Mouse (Mus musculus) MEL (cell line): ENCODE measurements around the gene Saa4. TPM values are rescaled to one million over a fixed set of nuclear protein-coding genes. Genes with fewer than 3 reads are reported as not detected.

ENCODE experiments used
- DNase-seq: peaks from one replicate; pipeline ENCODE4 v3.0.0; 2011; ENCODE audit warnings: low read depth, low spot score
- H3K27ac ChIP-seq: 2 replicates; pipeline ENCODE4 v1.5.1; 2012; ENCODE audit warnings: low read depth, mild to moderate bottlenecking, control low read depth, low read length, moderate library complexity; ENCODE audit not compliant: control insufficient read depth
- H3K27me3 ChIP-seq, 2 experiments: fragments of 150-350 bp in 1 of 2; sonication (generic) in 1 of 2; 2 replicates each; pipeline ENCODE4 v1.6.1; 2012; ENCODE audit warnings: low read length in 2 of 2, mild to moderate bottlenecking in 2 of 2, improper control_type of control experiment in 1 of 2, moderate library complexity in 1 of 2; ENCODE audit not compliant: insufficient read depth in 2 of 2, control insufficient read depth in 1 of 2
- H3K36me3 ChIP-seq, 2 experiments: 2 replicates each; pipeline ENCODE4 v1.6.1; 2012 to 2014; ENCODE audit warnings: low read length in 2 of 2, improper control_type of control experiment in 1 of 2, inconsistent platforms in 1 of 2, mild to moderate bottlenecking in 1 of 2; ENCODE audit not compliant: insufficient read depth in 2 of 2, control insufficient read depth in 1 of 2
- H3K4me1 ChIP-seq, 2 experiments: fragments of 150-350 bp in 1 of 2; sonication (generic) in 1 of 2; 2 replicates each; pipeline ENCODE4 v1.6.1; 2012; ENCODE audit warnings: low read length in 2 of 2, improper control_type of control experiment in 1 of 2, mild to moderate bottlenecking in 1 of 2; ENCODE audit not compliant: insufficient read depth in 2 of 2, control insufficient read depth in 1 of 2
- H3K4me3 ChIP-seq, 2 experiments: fragments of 150-350 bp in 1 of 2; sonication (generic) in 1 of 2; 2 replicates each; pipeline ENCODE4 v1.5.1; 2012; ENCODE audit warnings: low read depth in 2 of 2, low read length in 2 of 2, mild to moderate bottlenecking in 2 of 2, moderate library complexity in 2 of 2, control low read depth in 1 of 2, improper control_type of control experiment in 1 of 2; ENCODE audit not compliant: control insufficient read depth in 1 of 2, insufficient read depth in 1 of 2
- H3K79me2 ChIP-seq: 2 replicates; pipeline ENCODE4 v1.6.1; 2012; ENCODE audit warnings: mild to moderate bottlenecking, low read length, moderate library complexity; ENCODE audit not compliant: control insufficient read depth, poor library complexity, insufficient read depth
- H3K9ac ChIP-seq: 2 replicates; pipeline ENCODE4 v1.6.1; 2012; ENCODE audit warnings: low read depth, mild to moderate bottlenecking, control low read depth, low read length, moderate library complexity; ENCODE audit not compliant: control insufficient read depth, poor library complexity, severe bottlenecking
- H3K9me3 ChIP-seq: fragments of 150-350 bp; sonication (generic); replicated peaks from 2 replicates; pipeline ENCODE4 v1.6.1; 2012; ENCODE audit warnings: mild to moderate bottlenecking, low read length, improper control_type of control experiment, moderate library complexity; ENCODE audit not compliant: insufficient read depth
- BHLHE40 ChIP-seq: IDR thresholded peaks from 2 replicates; pipeline ENCODE4 v1.6.1; 2012; ENCODE audit warnings: low read depth, mild to moderate bottlenecking, inconsistent platforms, low read length, improper control_type of control experiment, borderline replicate concordance
- CHD1 ChIP-seq: IDR thresholded peaks from 2 replicates; pipeline ENCODE4 v1.6.1; 2012; ENCODE audit warnings: low read depth, mild to moderate bottlenecking, inconsistent platforms, low read length, improper control_type of control experiment
- CHD2 ChIP-seq: IDR thresholded peaks from 2 replicates; pipeline ENCODE4 v1.6.1; 2011; ENCODE audit warnings: low read length, improper control_type of control experiment
- CTCF ChIP-seq, 3 experiments: IDR thresholded peaks in 2 of 3; conservative IDR thresholded peaks in 1 of 3; 2 replicates each; pipeline ENCODE4 v1.5.1; 2011 to 2012; ENCODE audit warnings: low read length in 3 of 3, low read depth in 2 of 3, mild to moderate bottlenecking in 2 of 3, improper control_type of control experiment in 1 of 3, inconsistent platforms in 1 of 3, mixed read lengths in 1 of 3, moderate library complexity in 1 of 3; ENCODE audit not compliant: control insufficient read depth in 1 of 3, insufficient read depth in 1 of 3, poor library complexity in 1 of 3, severe bottlenecking in 1 of 3
- E2F4 ChIP-seq: IDR thresholded peaks from 2 replicates; pipeline ENCODE4 v1.6.1; 2011; ENCODE audit warnings: low read depth, low read length, improper control_type of control experiment, borderline replicate concordance
- ELF1 ChIP-seq: IDR thresholded peaks from 2 replicates; pipeline ENCODE4 v1.6.1; 2014; ENCODE audit warnings: low read depth, mild to moderate bottlenecking, inconsistent platforms, low read length, improper control_type of control experiment, moderate library complexity
- EP300 ChIP-seq, 2 experiments: IDR thresholded peaks; 2 replicates each; pipeline ENCODE4 v1.6.1; 2011; ENCODE audit warnings: improper control_type of control experiment in 2 of 2, low read length in 2 of 2, low read depth in 1 of 2, mild to moderate bottlenecking in 1 of 2
- ETS1 ChIP-seq: IDR thresholded peaks from 2 replicates; pipeline ENCODE4 v1.6.1; 2012; ENCODE audit warnings: low read depth, mild to moderate bottlenecking, inconsistent platforms, low read length, improper control_type of control experiment, moderate library complexity
- GATA1 ChIP-seq: IDR thresholded peaks from 2 replicates; pipeline ENCODE4 v1.6.1; 2011; ENCODE audit warnings: low read depth, low read length, improper control_type of control experiment
- KAT2A ChIP-seq: conservative IDR thresholded peaks from 2 replicates; pipeline ENCODE4 v1.6.1; 2012; ENCODE audit warnings: low read depth, low read length, improper control_type of control experiment, inconsistent platforms
- MAFK ChIP-seq: IDR thresholded peaks from 2 replicates; pipeline ENCODE4 v1.6.1; 2011; ENCODE audit warnings: low read depth, mild to moderate bottlenecking, low read length, improper control_type of control experiment, borderline replicate concordance
- MAX ChIP-seq: IDR thresholded peaks from 2 replicates; pipeline ENCODE4 v1.6.1; 2011; ENCODE audit warnings: low read length, improper control_type of control experiment
- MEF2A ChIP-seq: IDR thresholded peaks from 2 replicates; pipeline ENCODE4 v1.6.1; 2014; ENCODE audit warnings: low read depth, mild to moderate bottlenecking, inconsistent platforms, low read length, improper control_type of control experiment; ENCODE audit not compliant: poor library complexity, insufficient replicate concordance, severe bottlenecking; ENCODE audit errors: extremely low read depth
- MXI1 ChIP-seq: IDR thresholded peaks from 2 replicates; pipeline ENCODE4 v1.6.1; 2011; ENCODE audit warnings: mild to moderate bottlenecking, low read depth, low read length, improper control_type of control experiment
- MYB ChIP-seq: IDR thresholded peaks from 2 replicates; pipeline ENCODE4 v1.6.1; 2011; ENCODE audit warnings: mild to moderate bottlenecking, low read depth, low read length, improper control_type of control experiment
- MYC ChIP-seq: IDR thresholded peaks from 2 replicates; pipeline ENCODE4 v1.6.1; 2011; ENCODE audit warnings: low read depth, mild to moderate bottlenecking, low read length, improper control_type of control experiment, moderate library complexity
- NRF1 ChIP-seq: IDR thresholded peaks from 2 replicates; pipeline ENCODE4 v1.6.1; 2014; ENCODE audit warnings: low read depth, mild to moderate bottlenecking, inconsistent platforms, low read length, improper control_type of control experiment, moderate library complexity; ENCODE audit not compliant: poor library complexity, insufficient read depth, severe bottlenecking
- POLR2A ChIP-seq, 2 experiments: IDR thresholded peaks; 2 replicates each; pipeline ENCODE4 v1.6.1; 2011 to 2012; ENCODE audit warnings: low read length in 2 of 2, mild to moderate bottlenecking in 2 of 2, control low read depth in 1 of 2, improper control_type of control experiment in 1 of 2, low read depth in 1 of 2, moderate library complexity in 1 of 2; ENCODE audit not compliant: control insufficient read depth in 1 of 2, insufficient read depth in 1 of 2, poor library complexity in 1 of 2
- POLR2AphosphoS2 ChIP-seq: IDR thresholded peaks from 2 replicates; pipeline ENCODE4 v1.6.1; 2011; ENCODE audit warnings: low read length, improper control_type of control experiment
- POLR2AphosphoS5 ChIP-seq: IDR thresholded peaks from 2 replicates; pipeline ENCODE4 v1.6.1; 2012; ENCODE audit warnings: low read depth, borderline replicate concordance, mild to moderate bottlenecking, inconsistent platforms, low read length, moderate library complexity, mixed read lengths
- RAD21 ChIP-seq: IDR thresholded peaks from 2 replicates; pipeline ENCODE4 v1.6.1; 2011; ENCODE audit warnings: mild to moderate bottlenecking, low read depth, low read length, improper control_type of control experiment
- SIN3A ChIP-seq: IDR thresholded peaks from 2 replicates; pipeline ENCODE4 v1.6.1; 2012; ENCODE audit warnings: low read length, improper control_type of control experiment, inconsistent platforms
- SMC3 ChIP-seq: IDR thresholded peaks from 2 replicates; pipeline ENCODE4 v1.6.1; 2011; ENCODE audit warnings: low read depth, low read length, improper control_type of control experiment
- TAL1 ChIP-seq: IDR thresholded peaks from 2 replicates; pipeline ENCODE4 v1.6.1; 2012; ENCODE audit warnings: mild to moderate bottlenecking, inconsistent platforms, low read length, moderate library complexity, mixed read lengths
- TBP ChIP-seq: IDR thresholded peaks from 2 replicates; pipeline ENCODE4 v1.8.0; 2011; ENCODE audit warnings: low read depth, low read length, improper control_type of control experiment
- TCF12 ChIP-seq: IDR thresholded peaks from 2 replicates; pipeline ENCODE4 v1.6.1; 2014; ENCODE audit warnings: low read depth, mild to moderate bottlenecking, inconsistent platforms, low read length, improper control_type of control experiment, moderate library complexity
- USF1 ChIP-seq: IDR thresholded peaks from 2 replicates; pipeline ENCODE4 v1.6.1; 2014; ENCODE audit warnings: low read depth, mild to moderate bottlenecking, inconsistent platforms, low read length, improper control_type of control experiment, moderate library complexity
- ZC3H11A ChIP-seq: IDR thresholded peaks from 2 replicates; pipeline ENCODE4 v1.6.1; 2012; ENCODE audit warnings: low read depth, mild to moderate bottlenecking, inconsistent platforms, low read length, improper control_type of control experiment
- ZKSCAN1 ChIP-seq: IDR thresholded peaks from 2 replicates; pipeline ENCODE4 v1.6.1; 2012; ENCODE audit warnings: low read depth, mild to moderate bottlenecking, inconsistent platforms, low read length, improper control_type of control experiment, moderate library complexity
- ZNF384 ChIP-seq: IDR thresholded peaks from 2 replicates; pipeline ENCODE4 v1.6.1; 2012; ENCODE audit warnings: low read depth, mild to moderate bottlenecking, inconsistent platforms, low read length, improper control_type of control experiment
- polyA plus RNA-seq, 2 experiments: library from polyadenylated mRNA; stranded (reverse) in 1 of 2; unstranded in 1 of 2; fragments of >175 nt in 1 of 2; fragments of >200 nt in 1 of 2; gene quantifications; 2 replicates each; pipeline versions ENCODE4 v1.2.1 to v1.2.4; 2012; ENCODE audit warnings: low replicate concordance in 2 of 2, low read depth in 1 of 2; ENCODE audit not compliant: insufficient read length in 2 of 2, insufficient read depth in 1 of 2, missing spikeins in 1 of 2
- total RNA-seq: library from RNA; depleted of rRNA; stranded (reverse); fragments of 300-350 nt; gene quantifications from 2 replicates; pipeline ENCODE4 v1.2.3, GENCODE M21; 2012

Saa4 gene
- total and polyA plus RNA-seq, 3 experiments, result not detected

DNA sequence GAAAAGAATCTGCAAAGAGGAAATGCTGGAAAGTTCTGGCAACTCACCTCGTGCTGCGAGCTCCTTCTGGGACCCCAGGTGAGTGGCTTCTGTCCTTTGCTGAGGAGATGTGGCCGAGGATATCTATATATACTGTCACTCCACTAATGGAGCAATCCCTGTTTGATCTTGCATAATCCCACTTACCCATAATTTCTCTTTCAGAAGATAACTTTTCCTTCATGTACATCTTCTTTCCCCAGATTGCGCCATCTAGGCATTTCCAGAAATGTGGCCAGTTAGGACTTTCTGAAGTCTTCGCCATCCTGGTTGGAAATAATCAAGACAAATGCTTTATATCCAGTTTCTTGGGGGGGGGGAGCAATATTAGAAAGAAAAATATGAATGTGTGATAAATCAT is 16.8 kb downstream of the Saa4 start, which contains the start of gene Saa3:
Gene Saa3 (minus strand): TSS at position 101 of the 400 bp plus-strand sequence.
- no peaks in the 10 kb centered on the region for H3K27me3 ChIP-seq
- TF ChIP-seq ZKSCAN1 (no peak), MEF2A (no peak), CHD2 (no peak), ETS1 (no peak), CTCF (IDR thresholded peaks at IDR 0.05 in 2 of 3, conservative IDR thresholded peaks at IDR 0.05 in 1 of 3; ENCODE audit: control insufficient read depth in 1 of 3, insufficient read depth in 1 of 3, low read depth in 2 of 3, low read length in 3 of 3, poor library complexity in 1 of 3, severe bottlenecking in 1 of 3) (no peak), NRF1 (no peak), SMC3 (no peak)
- TF ChIP-seq, all 39 proteins: peak for 0
- Histone ChIP-seq H3K9me3 (no peaks in the 10 kb centered on the region), H3K4me3 (peak within 1 kb of the TSS in 1 of 2 experiments; percentile 48; a peak in 1 of 4 replicates), H3K79me2 (no peaks in the 10 kb centered on the region), H3K4me1 (peaks cover 11 to 24% of the 10 kb centered on the region in 2 experiments; a peak in 3 of 4 replicates), H3K27ac (no peak within 1 kb of the TSS), H3K9ac (0 out of 2 replicates have a peak within 1 kb of the TSS, but pooled peaks have one; percentile 18), H3K36me3 (peaks cover 0 to 8% of the 10 kb centered on the region in 2 experiments; a peak in 2 of 4 replicates)
- DNase-seq, result no peak

DNA sequence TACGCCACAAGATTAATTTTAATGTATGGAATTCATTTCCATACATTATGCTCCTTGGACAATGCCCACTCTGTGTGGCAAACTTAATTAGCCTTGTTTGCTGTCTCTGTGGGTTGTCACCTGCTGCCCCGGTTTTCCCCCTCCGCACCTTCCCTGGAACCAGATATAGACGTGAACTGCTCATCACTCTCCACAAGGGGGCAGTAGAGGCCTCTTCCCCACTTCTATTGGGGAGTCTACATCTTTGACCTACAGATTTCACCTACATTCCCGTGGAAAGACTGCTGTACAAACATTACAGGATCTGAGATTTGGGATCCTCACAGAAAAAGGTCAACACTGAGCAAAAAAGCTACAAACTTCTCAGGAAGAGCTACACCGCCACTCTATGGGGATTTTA is 17.9 kb downstream of the Saa4 start:
- H3K36me3 ChIP-seq, result peaks cover 0 to 10% of the 10 kb centered on the region in 2 experiments; a peak in 2 of 4 replicates
- DNase-seq, result peak; percentile 79
- H3K27ac ChIP-seq, result no peak overlapping the region
- H3K9me3 ChIP-seq, result no peaks in the 10 kb centered on the region
- peaks cover 6% of the 10 kb centered on the region for H3K79me2 ChIP-seq
- peaks cover 11 to 26% of the 10 kb centered on the region in 2 experiments; a peak in 3 of 4 replicates for H3K4me1 ChIP-seq
- H3K27me3 ChIP-seq, result no peaks in the 10 kb centered on the region
- no peak overlapping the region for H3K9ac ChIP-seq
- H3K4me3 ChIP-seq, result no peak overlapping the region
- no peak for TF ChIP-seq NRF1
- no peak for TF ChIP-seq MYB
- no peak for TF ChIP-seq E2F4
- TF ChIP-seq ZC3H11A, result peak; percentile 57
- TF ChIP-seq SMC3, result peak; percentile 77
- no peak for TF ChIP-seq MYC
- no peak for TF ChIP-seq BHLHE40
- no peak for TF ChIP-seq GATA1
- TF ChIP-seq MAX, result no peak
- peak; percentile 74 for TF ChIP-seq RAD21
- no peak for TF ChIP-seq POLR2A (IDR thresholded peaks at IDR 0.05; ENCODE audit: control insufficient read depth in 1 of 2, insufficient read depth in 1 of 2, low read depth in 1 of 2, low read length in 2 of 2, poor library complexity in 1 of 2)
- no peak for TF ChIP-seq ELF1
- TF ChIP-seq CTCF (IDR thresholded peaks at IDR 0.05 in 2 of 3, conservative IDR thresholded peaks at IDR 0.05 in 1 of 3; ENCODE audit: control insufficient read depth in 1 of 3, insufficient read depth in 1 of 3, low read depth in 2 of 3, low read length in 3 of 3, poor library complexity in 1 of 3, severe bottlenecking in 1 of 3), result peak; percentile 80 to 91 (median 87)
- no peak for TF ChIP-seq MAFK
- TF ChIP-seq EP300 (IDR thresholded peaks at IDR 0.05; ENCODE audit: low read depth in 1 of 2, low read length in 2 of 2), result no peak
- no peak for TF ChIP-seq POLR2AphosphoS5
- TF ChIP-seq CHD1, result no peak
- TF ChIP-seq MEF2A, result no peak
- TF ChIP-seq ZKSCAN1, result no peak
- no peak for TF ChIP-seq MXI1
- TF ChIP-seq ZNF384, result no peak
- no peak for TF ChIP-seq USF1
- TF ChIP-seq TCF12, result no peak
- no peak for TF ChIP-seq TAL1
- TF ChIP-seq POLR2AphosphoS2, result no peak
- no peak for TF ChIP-seq KAT2A
- no peak for TF ChIP-seq SIN3A
- TF ChIP-seq CHD2, result no peak
- TF ChIP-seq TBP, result 0 out of 2 replicates have a peak, but pooled peaks have one; percentile 15
